Mouse (Mus musculus) neural tube, embryonic 14.5 days (tissue): Measurements from ENCODE around the gene Arhgap11a. TPM values are rescaled to one million over a fixed set of nuclear protein-coding genes. Genes with fewer than 3 reads are reported as not detected.

ENCODE experiments used
- ATAC-seq: fragments of 200-750 bp; cut with Nextera tagmentation; 2 replicates; pipeline ENCODE4 v1.8.0; 2017; ENCODE audit warnings: low read depth, mild to moderate bottlenecking, moderate TSS enrichment, moderate library complexity
- H3K27ac ChIP-seq: fragments of 300-500 bp; sonication (generic); 2 replicates; pipeline ENCODE4 v1.5.1; 2014; ENCODE audit warnings: low read depth, mild to moderate bottlenecking, control low read depth, low read length, moderate library complexity, mixed read lengths
- H3K27me3 ChIP-seq: fragments of 300-500 bp; sonication (generic); 2 replicates; pipeline ENCODE4 v1.6.1; 2014; ENCODE audit warnings: low read length; ENCODE audit not compliant: control insufficient read depth, insufficient read depth
- H3K36me3 ChIP-seq: fragments of 300-500 bp; sonication (generic); 2 replicates; pipeline ENCODE4 v1.6.1; 2014; ENCODE audit warnings: low read length, mixed read lengths; ENCODE audit not compliant: control insufficient read depth, insufficient read depth
- H3K4me1 ChIP-seq: fragments of 300-500 bp; sonication (generic); 2 replicates; pipeline ENCODE4 v1.6.1; 2014; ENCODE audit warnings: low read length; ENCODE audit not compliant: control insufficient read depth, insufficient read depth
- H3K4me2 ChIP-seq: fragments of 300-500 bp; sonication (generic); 2 replicates; pipeline ENCODE4 v1.6.1; 2014; ENCODE audit warnings: mild to moderate bottlenecking, low read depth, low read length, control low read depth
- H3K4me3 ChIP-seq: fragments of 300-500 bp; sonication (generic); 2 replicates; pipeline ENCODE4 v1.5.1; 2014; ENCODE audit warnings: low read depth, low read length, control low read depth, mixed read lengths
- H3K9ac ChIP-seq: fragments of 300-500 bp; sonication (generic); replicated peaks from 2 replicates; pipeline ENCODE4 v1.6.1; 2014; ENCODE audit warnings: low read depth, mild to moderate bottlenecking, control low read depth, low read length, mixed read lengths
- H3K9me3 ChIP-seq: fragments of 300-500 bp; sonication (generic); 2 replicates; pipeline ENCODE4 v1.6.1; 2016; ENCODE audit warnings: low read length; ENCODE audit not compliant: control insufficient read depth
- WGBS: fragments of 180-500 bp; shearing (Covaris S2); extraction: QIAGEN DNeasy Blood & Tissue Kit; methylation state at CpG from one replicate; pipeline ENCODE4 v1.1.7; 2014; 5-methylcytosine and 5-hydroxymethylcytosine counted together
- polyA plus RNA-seq: library from polyadenylated mRNA; unstranded; fragments of >200 nt; fragmentation: Nextera tagmentation; extraction: Ambion mirVana; gene quantifications from 2 replicates; pipeline ENCODE4 v1.2.1, GENCODE M21; 2014

Gene Arhgap11a
- 0.48 and 0.81 TPM in 2 replicates for polyA plus RNA-seq

DNA sequence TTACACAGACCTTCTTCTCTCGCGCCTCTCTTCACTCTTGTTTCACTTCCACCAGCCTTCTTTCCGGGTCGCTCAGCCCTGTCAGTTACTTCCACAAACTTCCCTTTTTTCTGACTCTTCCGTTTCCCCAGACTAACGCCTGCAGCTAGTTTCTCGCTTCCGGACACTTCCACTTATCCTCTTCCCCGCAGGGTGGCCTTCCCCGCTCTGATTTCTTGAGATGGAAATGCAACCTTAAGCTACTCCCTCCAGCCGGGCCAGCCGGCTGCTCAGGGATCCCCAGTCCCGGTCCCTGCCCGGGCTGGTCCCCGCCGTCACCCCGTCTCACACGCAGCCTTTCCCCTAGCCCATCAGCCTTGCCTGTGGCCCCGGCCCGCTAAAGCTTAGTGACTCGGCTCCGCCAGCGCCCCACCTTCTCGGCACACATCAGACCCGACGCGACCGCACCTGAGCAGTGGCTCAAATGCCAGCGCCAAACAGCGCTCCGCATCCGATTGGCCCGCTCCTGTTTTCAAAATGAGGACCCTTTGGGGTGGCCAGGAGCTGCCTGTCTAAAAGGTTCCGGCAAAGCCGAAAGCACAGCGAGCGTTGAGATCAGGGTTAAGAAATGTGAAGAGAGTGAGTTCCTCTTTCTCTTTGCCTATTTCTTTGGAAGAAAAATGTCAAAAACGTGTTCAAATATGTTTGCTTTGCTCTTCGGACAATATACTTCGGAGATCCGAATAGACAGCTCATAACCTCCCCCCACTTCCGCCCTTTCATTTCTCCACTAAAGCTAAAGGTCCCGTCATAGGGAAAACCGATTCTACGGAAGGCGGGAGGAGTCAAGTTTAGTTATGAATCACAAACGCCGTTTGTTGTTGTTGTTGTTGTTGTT lies at the start of gene Arhgap11a:
Gene Arhgap11a, minus strand, starts transcription at position 417 of the 877 bp plus-strand sequence.
- Histone ChIP-seq H3K27me3 (no peaks in the 10 kb centered on the region), H3K27ac (peak within 1 kb of the TSS; percentile 71), H3K36me3 (no peaks in the 10 kb centered on the region), H3K4me1 (peaks cover 6% of the 10 kb centered on the region), H3K9ac (peak within 1 kb of the TSS; percentile 34; the same call in 1 of the 2 replicates), H3K4me2 (peak within 1 kb of the TSS; percentile 92), H3K9me3 (no peaks in the 10 kb centered on the region), H3K4me3 (peak within 1 kb of the TSS; percentile 65)
- peak; percentile 98 for ATAC-seq
- WGBS, result under 1% methylated on average over 48 of the region's 48 CpGs

GRCm38 (mm10) chr2:113893385-113894122 lies 45.1 kb upstream of the Arhgap11a start:
- Histone ChIP-seq H3K36me3 (no peaks in the 10 kb centered on the region), H3K4me3 (no peak overlapping the region), H3K4me2 (no peak overlapping the region), H3K9me3 (no peaks in the 10 kb centered on the region), H3K9ac (no peak overlapping the region), H3K27me3 (no peaks in the 10 kb centered on the region), H3K4me1 (no peaks in the 10 kb centered on the region), H3K27ac (no peak overlapping the region)
- 81% methylated on average over 10 of the region's 12 CpGs for WGBS
- ATAC-seq, result no peak

DNA sequence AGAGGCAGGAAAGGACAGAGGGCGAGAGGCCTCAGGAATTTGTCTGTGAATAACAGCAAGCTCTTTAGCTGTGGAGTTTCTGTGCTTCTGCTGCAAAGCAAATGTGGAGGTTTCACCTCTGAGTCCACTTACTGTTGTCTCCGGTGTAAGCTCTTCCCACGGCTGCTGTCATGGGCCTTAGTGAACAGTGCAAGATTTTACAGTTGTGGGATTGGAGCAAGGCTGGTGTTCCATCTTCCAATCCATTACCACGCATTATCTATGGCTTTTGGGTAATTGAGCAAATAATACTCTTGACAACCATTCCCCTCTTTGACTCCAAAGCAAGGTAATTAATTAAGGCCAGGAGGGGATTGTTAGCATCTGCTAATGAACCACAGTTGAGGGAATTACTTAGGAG lies 38.7 kb upstream of the Arhgap11a start:
- no peak overlapping the region for H3K4me2 ChIP-seq
- no peaks in the 10 kb centered on the region for H3K27me3 ChIP-seq
- no peaks in the 10 kb centered on the region for H3K9me3 ChIP-seq
- no peak overlapping the region for H3K27ac ChIP-seq
- no peaks in the 10 kb centered on the region for H3K36me3 ChIP-seq
- H3K9ac ChIP-seq, result no peak overlapping the region
- peak; percentile 63; the same call in 1 of the 2 replicates for ATAC-seq
- H3K4me1 ChIP-seq, result no peaks in the 10 kb centered on the region
- no peak overlapping the region for H3K4me3 ChIP-seq
- WGBS, result 59% methylated on average over 4 of the region's 4 CpGs

- Histone ChIP-seq H3K27ac (no peak overlapping the region), H3K4me2 (no peak overlapping the region), H3K36me3 (no peaks in the 10 kb centered on the region), H3K9ac (no peak overlapping the region), H3K4me1 (no peaks in the 10 kb centered on the region), H3K27me3 (no peaks in the 10 kb centered on the region), H3K4me3 (no peak overlapping the region), H3K9me3 (no peaks in the 10 kb centered on the region)
- 79% methylated on average over 1 of the region's 1 CpGs for WGBS
- ATAC-seq, result no peak
Observed at GRCm38 (mm10) chr2:113886061-113886460, 37.6 kb upstream of the Arhgap11a start.

DNA sequence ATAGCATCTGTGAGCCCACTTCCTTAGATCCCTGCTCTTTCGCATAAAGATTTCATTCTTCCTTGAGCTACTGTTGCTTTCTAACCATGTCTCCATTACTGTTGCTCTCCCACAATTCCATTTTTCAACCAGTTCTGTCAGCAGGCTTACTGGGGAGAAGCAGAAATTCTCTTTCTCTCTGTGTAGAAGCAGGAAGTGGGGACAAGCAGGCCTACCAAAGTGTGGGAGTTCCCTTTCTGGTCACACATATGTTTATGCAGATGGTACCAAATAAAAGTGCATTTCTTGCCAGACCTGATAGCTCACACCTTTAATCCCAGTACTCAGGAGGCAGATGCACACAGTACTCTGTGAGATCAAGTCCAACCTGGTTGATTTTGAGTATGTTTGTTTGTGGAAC lies 21.7 kb upstream of the Arhgap11a start:
- H3K9me3 ChIP-seq, result no peaks in the 10 kb centered on the region
- H3K27me3 ChIP-seq, result no peaks in the 10 kb centered on the region
- no peak overlapping the region for H3K27ac ChIP-seq
- no peak overlapping the region for H3K4me3 ChIP-seq
- WGBS, result 93% methylated on average over 1 of the region's 1 CpGs
- no peak overlapping the region for H3K4me2 ChIP-seq
- no peak for ATAC-seq
- no peaks in the 10 kb centered on the region for H3K36me3 ChIP-seq
- H3K4me1 ChIP-seq, result no peaks in the 10 kb centered on the region
- no peak overlapping the region for H3K9ac ChIP-seq

DNA sequence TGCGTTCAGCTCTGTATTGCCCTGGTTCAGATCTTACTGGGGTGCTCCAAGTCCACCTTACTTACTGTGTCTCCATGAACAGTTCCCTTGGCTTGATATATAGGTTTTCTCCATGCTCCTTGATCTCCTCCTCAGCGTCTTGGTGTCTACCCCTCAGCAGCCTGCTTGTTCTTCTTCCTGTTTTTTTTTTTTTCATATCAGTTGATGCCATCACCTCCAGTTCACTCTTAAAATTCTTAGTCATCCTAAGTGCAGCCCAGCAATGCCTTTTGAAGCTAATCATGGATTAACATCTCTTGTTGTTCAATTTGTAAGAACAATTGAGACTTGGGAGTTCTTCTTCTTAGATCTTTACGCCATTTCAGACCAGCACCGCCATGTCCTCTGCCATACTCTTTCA lies 19.9 kb upstream of the Arhgap11a start:
- WGBS, result 84% methylated on average over 4 of the region's 4 CpGs
- H3K36me3 ChIP-seq, result no peaks in the 10 kb centered on the region
- H3K9ac ChIP-seq, result no peak overlapping the region
- H3K27ac ChIP-seq, result no peak overlapping the region
- no peaks in the 10 kb centered on the region for H3K27me3 ChIP-seq
- no peaks in the 10 kb centered on the region for H3K4me1 ChIP-seq
- no peaks in the 10 kb centered on the region for H3K9me3 ChIP-seq
- no peak for ATAC-seq
- H3K4me2 ChIP-seq, result no peak overlapping the region
- no peak overlapping the region for H3K4me3 ChIP-seq

- Histone ChIP-seq H3K36me3 (no peaks in the 10 kb centered on the region), H3K27ac (no peak overlapping the region), H3K4me3 (no peak overlapping the region), H3K27me3 (no peaks in the 10 kb centered on the region), H3K9ac (no peak overlapping the region), H3K4me2 (no peak overlapping the region), H3K4me1 (no peaks in the 10 kb centered on the region), H3K9me3 (no peaks in the 10 kb centered on the region)
- 53% methylated on average over 2 of the region's 2 CpGs for WGBS
- no peak for ATAC-seq
Observed at GRCm38 (mm10) chr2:113866155-113866554, 17.7 kb upstream of the Arhgap11a start.

DNA sequence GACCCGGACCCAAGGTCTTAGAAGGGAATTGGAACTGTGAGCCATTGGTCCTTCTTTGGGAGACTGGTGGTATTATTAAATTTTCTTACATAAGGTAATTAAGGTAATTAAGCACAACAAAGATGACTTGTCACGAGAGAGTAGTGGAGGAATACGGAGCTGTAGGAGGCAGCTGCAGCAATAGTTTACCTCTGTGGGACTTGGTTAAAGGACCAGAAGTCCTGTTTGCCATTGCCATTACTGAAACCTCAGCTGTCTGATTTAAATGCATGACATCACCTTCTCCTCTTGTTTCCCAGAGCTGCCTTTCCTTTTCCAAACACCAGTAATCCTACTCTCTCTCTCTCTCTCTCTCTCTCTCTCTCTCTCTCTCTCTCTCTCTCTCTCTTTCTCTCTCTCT lies 680 bp upstream of the Arhgap11a start:
- Histone ChIP-seq H3K36me3 (no peaks in the 10 kb centered on the region), H3K4me3 (peak overlapping the region; percentile 65), H3K9me3 (no peaks in the 10 kb centered on the region), H3K4me1 (peaks cover 6% of the 10 kb centered on the region), H3K27ac (peak overlapping the region; percentile 71), H3K27me3 (no peaks in the 10 kb centered on the region), H3K4me2 (peak overlapping the region; percentile 66), H3K9ac (peak overlapping the region; percentile 29; the same call in 1 of the 2 replicates)
- WGBS, result 0% methylated on average over 3 of the region's 3 CpGs
- ATAC-seq, result peak; percentile 80
